Mouse (Mus musculus) left cerebral cortex, postnatal 14 days (tissue): ENCODE results near the gene Mr1. TPM values are rescaled to one million over a fixed set of nuclear protein-coding genes. Genes with fewer than 3 reads are reported as not detected.

Experiments
- DNase-seq, 2 experiments: peaks; one replicate each; pipeline ENCODE4 v3.0.0; 2021 to 2022; ENCODE audit warnings: low spot score in 2 of 2, mixed read lengths in 1 of 2
- intact Hi-C: fragments of 180-260 bp; cut with DNase I; formaldehyde crosslinking; loops from one replicate; pipeline ENCODE4 v1.15.1; 2025
- total RNA-seq, 2 experiments: library from RNA; stranded (reverse); gene quantifications; 2 replicates each; pipeline ENCODE4 v1.2.3; 2021

Mr1 gene
- total RNA-seq, 2 experiments from 2014 or later, result 2.0 to 2.3 TPM

DNA sequence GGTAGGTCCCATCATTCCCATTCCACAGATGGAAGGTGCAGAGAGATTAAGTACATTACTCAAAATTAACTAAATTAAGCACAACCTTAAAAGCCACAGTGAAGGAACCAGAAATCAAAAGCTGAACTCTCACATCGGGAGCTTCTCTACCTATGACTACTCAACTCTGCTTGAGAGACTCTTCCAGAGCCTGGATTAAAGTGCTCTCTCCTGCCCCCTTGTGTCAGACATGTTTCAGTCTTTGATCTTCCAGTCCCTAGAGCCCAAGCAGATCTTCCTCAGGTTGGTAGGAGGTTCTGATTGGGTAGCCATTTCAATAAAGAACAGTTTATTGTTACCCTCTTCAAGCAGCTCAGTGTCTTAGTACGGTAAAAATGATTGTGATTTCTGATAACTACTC is 6.5 kb downstream of the Mr1 start:
- intact Hi-C loops, result loop anchor here (5.0 kb wide), 1 partner anchor 72 kb away; no protein-coding TSS in a partner anchor
- peak in 1 of 2 experiments; percentile 67 for DNase-seq

DNA sequence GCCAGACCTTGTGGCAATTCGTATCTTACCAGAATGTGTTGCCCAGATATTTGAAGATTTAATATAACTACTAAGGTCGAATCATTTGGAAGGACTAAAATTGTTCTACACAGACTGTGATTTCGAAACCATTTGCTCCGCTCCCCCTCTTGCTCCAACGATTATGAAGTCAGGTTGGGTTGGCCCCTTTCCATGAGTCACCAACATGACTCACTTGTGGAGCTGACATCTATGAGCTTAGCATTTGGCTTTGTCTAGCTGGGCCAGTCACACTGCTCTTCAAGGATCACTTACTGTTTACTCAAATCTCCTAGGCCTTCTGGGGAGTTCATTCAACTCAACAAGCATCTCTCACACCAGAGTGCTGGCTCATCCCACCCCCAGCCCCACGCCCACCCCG is 7.8 kb downstream of the Mr1 start:
- intact Hi-C loops, result loop anchor here (5.0 kb wide), 1 partner anchor 91 kb away; no protein-coding TSS in a partner anchor

DNA sequence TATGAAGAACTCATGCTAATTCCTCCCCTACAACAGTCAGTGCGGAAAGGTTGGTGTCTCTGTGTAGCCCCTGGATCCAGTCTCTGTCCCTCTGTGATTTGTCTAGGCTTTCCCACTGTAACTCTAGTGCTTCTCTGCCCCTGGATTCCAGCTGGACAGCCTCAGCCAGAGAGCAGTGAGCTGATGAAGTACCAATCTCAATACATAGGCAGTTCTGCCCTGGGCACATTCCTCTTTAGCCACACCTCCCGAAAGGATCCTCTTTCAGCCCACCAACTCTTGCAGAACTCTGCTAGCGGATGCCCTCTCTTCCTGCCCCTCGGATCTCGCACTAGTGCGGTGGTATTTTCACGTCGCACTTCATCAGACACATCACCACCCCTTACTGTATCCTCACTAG is 11.7 kb downstream of the Mr1 start:
- intact Hi-C loops, result loop anchor here (5.0 kb wide), 1 partner anchor 88 kb away; no protein-coding TSS in a partner anchor
- DNase-seq, result no peak

More for the DNA sequence above, 7.8 kb downstream of the Mr1 start:
- no peak for DNase-seq

DNA sequence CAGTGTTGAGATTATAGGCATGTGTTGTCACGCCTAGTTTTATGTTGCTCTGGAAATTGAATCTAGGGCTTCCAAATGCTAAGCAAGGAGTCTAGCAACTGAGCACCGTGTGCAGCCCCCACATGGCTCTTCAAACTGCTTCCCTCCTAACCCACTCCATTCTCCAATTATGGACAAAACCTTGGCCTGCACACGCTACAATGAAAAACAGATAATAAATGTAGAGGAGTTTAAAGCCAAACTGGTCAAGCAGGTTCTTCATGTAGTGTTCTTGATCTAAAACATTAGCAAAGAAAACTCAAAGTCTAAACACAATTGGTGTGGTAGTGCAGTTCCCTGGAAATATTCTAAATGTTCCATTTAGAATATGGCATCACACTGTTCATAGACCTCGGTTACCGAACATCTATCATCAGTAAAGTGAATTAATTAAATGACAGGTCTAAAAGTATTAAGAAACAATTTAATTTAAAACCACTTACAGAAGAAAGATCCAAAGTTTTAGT is 19.1 kb downstream of the Mr1 start:
- intact Hi-C loops, result no loop called here
- DNase-seq, result no peak

DNA sequence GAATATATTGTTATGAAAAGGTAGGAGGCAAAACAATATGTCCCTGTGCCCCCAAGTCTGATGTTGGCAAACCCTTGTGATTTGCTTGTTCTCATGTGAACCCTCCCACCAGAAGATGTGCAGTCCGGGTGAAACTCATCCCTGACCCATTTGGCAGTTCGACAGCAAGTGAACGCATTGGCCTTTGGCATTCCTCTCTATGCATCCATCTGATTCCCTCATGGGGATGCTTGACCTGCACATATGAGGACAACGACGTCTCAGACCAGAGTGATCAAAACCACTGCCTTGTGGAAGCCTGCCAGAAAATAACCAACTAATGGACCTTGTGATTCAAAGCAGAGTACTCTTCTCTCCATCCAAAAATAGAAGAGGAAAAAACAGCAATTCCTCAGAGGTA is 19.9 kb downstream of the Mr1 start:
- intact Hi-C loops, result no loop called here
- DNase-seq, result no peak

DNA sequence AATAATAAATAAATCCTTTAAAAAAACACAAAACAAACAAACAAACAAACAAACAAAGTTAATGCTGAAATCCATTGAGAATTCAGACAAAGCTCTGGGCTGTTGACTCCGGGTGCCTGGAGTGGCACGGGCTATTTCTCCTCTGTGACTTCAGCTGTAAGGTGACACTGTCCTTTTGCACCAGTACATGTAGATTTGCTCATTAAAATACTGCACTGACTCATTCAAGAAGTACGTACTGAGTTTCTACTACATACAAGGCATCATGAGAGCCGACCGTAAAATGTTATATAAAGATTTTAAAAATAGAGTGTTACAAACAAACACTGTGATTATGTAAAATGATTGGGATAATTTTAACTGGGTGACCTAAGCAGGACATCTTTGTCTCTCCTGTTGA is 22.2 kb downstream of the Mr1 start:
- intact Hi-C loops, result no loop called here
- DNase-seq, result no peak

DNA sequence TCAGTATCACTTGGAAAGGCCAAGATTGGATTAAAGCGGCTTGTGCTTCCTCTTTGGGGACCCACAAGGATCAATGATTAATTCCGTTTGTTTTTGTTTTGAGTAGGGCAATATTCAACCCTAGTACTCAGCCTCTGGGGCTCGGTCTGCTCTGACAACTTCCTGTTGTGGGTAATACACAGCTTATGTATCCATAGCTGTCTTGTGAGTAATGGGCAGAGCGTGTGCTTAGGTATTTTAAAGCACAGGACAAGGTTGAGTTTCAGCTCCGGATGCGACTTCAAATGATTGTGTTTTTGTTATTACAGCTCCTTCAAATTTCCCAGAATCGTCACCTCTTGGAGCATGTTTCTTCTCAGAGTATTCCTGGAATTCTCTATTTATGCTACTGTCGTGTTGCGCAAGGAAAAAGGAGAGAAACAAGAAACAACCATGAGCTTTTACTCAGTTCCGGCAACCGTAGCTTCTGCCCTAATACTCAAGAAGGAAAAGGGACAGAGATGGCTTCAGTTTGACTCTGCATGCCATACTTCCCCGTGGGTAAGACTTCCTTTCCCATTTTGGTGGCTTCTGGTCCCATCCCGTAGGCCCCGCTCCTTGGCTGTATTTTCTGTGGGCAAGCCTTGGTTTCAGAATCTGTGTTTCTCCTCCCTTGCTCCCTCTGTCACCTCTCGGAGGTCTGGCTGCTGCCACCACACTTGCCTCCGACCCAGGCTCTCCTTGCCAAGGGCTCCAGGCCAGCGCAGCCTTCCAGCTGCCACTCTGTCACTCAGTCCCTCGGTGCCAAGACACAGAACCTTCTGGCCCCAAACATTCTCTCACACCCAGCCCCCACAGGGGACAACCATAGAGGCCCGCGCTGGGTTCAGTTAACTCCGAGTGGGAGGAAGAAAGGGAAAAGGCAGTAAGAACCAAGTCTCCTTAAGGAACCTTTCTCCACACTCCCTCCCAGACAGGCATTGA is 24.4 kb downstream of the Mr1 start:
- DNase-seq, result peak in 1 of 2 experiments; percentile 41
- intact Hi-C loops, result no loop called here

DNA sequence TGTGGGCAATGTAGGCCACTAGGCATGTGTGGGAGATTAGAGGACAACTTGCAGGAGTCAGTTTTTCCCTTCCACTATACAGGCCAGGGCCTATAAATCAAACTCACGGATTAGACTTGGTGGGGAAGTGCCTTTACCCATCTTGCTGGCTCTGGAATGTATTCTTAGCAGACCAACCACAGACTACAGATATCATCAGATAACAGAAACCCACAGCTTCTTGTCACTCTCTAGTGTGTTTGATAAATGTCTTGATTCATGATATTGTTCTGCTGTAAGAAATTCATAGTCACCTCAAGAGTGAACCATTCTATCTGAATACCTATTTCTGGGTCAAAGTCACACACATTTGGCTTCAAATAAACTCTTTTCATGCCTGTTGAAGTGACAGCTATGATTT is 26.9 kb downstream of the Mr1 start:
- DNase-seq, result no peak
- intact Hi-C loops, result no loop called here

DNA sequence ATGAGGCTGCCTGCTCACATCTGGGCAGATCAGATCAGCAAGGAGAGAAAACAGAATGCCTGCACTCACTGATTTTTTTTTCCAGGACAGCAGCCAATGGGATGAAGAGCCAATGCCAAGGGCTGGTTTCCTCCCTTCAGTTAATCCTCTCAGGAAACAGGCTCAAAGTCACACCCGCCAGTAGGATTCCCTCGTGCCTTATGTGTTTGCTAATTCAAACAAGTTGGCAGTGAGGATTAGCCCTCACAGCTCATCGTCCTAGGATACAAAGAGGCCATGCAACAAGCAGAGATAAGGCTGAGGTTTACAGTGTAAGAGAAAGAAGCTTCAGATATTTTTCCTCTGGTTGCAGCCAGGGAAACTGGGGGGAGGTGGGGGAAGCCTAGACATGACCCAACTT is 32.7 kb downstream of the Mr1 start:
- intact Hi-C loops, result no loop called here
- DNase-seq, result no peak

DNA sequence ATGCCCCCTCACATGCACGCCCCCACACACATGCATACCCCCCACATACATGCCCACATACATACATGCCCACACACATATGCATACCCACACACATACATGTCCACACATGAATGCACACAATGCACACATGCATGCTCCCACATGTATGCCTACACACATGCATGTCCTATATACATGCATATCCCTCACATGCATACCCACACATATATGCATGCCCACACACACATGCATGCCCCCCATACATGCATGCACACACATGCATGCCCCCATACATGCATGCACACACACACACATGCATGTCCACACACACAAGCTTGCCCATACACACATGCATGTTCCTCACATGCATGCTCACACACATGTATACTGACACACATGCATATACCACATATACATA is 33.7 kb downstream of the Mr1 start:
- DNase-seq, result no peak
- intact Hi-C loops, result no loop called here

DNA sequence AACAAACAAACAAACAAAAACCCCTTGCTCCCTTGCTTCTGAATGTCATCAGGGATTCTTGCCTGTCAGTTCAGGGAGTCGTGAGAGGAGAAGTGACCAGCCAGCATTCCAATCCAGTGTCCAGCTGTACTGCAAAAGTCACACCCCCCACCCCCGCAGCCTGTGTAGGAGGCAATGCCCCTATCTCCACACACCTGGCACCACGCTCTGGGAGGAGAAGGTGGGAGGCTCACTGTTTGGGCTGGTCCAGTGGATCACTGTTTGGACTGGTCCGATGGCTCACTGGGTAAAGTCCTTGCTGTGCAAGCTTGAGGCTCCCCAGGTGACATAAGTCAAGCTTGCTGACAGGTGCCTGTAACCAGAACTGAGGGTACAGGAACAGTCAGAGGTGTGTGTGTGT is 34.5 kb downstream of the Mr1 start:
- no peak for DNase-seq
- intact Hi-C loops, result no loop called here

DNA sequence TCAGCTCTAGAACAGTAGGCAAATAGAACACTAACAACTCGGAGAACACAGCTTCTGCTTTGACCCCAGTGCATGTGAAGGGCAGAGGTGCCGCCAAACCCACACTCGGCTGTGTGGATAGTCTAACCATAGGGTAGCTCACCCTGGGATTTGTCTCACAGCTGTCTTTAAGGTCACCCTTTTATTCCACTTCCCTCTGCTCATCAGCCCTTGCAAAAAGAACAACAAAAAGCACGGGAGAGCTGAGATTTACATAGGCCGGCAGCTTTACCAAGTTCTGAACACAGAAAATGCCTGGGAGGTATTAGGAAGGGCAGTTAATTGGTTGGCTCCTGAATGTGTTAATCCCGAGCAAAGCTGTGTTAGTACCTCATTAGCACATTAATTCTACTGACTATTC is 35.1 kb downstream of the Mr1 start:
- DNase-seq, result no peak
- intact Hi-C loops, result no loop called here

DNA sequence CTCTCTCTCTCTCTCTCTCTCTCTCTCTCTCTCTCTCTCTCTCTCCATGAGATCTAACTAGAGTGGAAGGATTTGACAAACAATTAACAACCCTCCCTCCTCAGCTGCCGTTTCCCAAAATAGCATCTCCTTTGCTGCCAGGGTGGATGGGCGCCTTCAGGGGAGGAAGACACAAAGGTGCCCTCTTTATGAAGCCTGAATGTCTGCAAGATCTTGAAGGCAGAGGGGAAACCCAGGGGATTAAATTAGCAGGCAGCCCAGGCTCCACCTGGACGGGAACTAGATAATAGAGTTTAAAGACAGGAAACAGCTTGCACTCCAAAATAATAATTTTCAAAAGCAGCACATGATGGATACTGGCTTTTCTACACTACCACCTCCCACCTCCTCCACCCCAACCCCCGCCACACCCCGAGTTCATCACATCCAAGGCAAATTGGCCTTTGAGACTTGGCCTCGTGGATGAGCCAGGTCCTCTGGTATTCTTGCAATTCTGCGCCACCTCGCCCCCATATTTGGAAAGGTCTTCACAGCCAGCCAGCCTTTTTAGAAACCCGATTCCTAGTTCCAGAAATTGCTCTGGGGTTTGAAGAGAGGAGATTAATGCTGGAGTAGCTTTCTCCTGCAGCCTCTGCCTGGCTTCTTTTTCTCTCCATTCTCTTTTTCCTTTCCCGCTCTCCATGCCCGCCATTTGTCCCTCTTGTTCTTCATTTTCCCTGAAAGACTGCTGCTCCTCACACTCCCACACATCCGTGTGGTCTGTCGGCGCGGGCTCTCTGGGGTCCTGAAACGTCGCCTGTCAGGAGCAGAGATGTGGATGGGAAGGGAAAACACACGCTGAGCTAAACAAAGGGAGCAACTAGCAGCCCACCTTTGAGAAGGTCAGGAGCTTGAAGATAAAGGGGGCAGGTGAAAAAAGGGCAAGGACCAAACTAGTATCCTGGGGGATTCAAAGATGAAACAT is 36.9 kb downstream of the Mr1 start:
- intact Hi-C loops, result no loop called here
- no peak for DNase-seq

DNA sequence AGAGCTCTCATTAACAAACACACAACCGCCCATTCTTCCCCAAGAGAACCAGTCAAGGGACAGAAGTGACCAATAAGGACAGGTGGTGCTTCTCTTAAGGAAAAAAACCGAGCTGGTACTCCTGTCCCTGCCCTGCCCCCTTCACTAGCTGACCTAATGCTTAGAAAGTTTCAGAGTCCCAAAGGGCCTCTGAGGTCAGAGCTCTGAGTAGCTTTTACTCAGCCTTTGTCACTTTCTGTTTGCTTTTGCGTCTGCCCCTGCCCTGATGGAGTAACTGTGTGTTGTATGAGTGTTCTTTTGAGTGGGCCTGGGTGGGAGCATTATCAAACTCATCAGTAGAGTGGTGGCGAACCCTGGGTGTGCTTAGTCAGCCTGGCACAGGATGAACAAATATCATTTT is 38.2 kb downstream of the Mr1 start:
- DNase-seq, result no peak
- intact Hi-C loops, result no loop called here

DNA sequence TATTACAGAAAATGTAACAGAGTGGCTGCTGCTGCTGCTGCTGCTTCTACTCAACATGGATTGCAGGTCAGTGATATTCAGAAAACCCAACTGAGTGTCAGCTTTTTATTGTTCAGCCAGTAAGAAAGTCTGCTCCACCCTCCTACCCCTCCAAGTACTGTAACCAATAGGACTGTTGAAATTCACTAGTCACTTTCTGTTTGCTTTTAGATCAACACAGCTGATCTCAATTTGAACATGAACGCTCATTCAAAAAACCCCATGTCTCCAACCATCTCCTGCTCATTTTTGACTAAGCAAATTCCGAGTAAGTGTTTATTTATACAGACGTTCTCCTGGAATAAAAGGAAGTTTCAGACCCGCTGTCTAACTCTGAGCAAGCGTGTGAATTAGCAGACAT is 38.8 kb downstream of the Mr1 start:
- intact Hi-C loops, result no loop called here
- DNase-seq, result no peak

DNA sequence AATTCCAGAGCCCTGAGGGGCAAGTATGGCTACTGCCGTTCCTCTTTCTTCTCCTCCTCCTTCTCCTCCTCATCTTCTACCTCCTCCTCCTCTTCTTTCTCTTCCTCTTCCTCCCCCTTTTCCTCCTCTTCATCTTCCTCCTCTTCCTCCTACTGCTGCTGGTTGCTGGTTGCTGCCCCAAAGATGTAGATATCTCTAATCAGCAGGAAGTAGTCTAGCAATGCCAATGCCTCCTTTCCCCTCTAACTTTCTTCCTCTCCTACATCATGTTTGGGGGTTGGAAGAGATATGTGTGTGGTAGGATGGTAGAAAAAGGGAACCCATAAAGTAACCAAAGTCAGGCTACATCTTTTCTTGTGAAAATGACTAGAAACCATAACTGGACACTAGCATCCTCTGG is 40.3 kb downstream of the Mr1 start:
- intact Hi-C loops, result no loop called here

DNA sequence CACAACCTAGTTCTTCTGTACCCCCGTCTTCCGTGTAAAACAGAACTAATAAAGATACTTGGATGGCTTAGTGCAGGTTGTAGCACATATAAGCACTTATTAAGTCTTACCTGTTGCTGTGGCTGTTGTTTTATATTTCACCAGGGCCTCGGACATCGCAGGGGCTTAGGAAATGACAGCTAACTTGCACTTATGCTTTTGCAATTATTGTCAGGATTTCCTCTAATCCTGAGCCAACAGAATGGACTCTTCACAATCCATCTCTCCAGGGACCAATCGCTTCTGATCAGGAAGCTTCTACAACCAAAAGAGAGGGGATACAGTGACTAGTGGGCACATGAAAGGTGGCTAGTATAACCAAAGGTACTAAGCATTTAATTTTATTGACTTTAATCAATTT is 42.6 kb downstream of the Mr1 start:
- DNase-seq, result no peak
- intact Hi-C loops, result no loop called here

More for the DNA sequence above, 40.3 kb downstream of the Mr1 start:
- no peak for DNase-seq

DNA sequence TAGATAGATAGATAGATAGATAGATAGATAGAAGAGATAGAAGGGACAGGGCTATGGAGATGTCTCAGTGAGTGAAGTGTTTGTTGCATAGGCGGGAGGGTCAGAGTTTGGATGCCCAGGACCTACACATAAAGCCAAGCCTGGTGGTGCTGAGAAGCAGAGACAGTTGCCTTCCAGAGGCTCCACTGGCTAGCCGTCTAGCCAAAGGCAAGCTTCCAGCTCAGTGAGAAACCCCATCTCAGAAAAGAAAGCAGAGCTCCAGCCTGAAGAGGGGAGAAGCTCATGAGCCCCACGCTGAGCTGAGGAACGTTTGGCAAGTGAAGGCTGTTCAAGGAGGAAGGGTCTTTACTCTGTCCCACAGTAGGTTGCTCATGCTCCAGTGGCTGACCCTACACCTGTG is 44.0 kb downstream of the Mr1 start:
- no peak for DNase-seq
- intact Hi-C loops, result no loop called here

DNA sequence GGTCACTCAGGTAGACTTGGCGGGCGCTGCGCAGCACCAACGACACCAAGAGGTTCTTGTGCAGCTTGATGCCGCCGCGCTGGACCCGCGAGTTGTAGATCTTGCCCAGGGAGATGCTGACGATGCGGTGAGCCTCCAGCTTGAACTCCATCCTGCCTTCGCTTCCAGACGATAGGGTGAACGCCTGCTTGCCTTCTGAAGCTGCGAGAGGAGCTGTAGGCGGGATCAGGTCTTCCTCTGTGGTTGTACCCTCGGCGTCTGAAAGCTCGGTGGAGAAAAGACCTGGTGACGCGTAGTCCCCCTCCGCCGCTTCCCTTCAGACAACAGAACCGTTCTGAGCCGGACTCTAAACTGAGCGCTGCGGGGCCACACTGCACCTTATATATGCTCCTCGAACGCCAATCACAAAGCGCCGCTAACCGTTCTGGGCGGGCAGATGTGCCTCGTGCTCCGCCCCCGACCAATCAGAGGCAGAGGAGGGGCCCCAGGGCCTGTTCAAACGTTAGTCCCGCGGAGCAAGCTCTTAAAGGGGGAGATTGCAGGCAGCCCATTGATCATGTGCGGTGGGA is 47.2 kb downstream of the Mr1 start, which contains the start of gene Ier5:
Gene Ier5, minus strand, starts transcription at position 357 of the 569 bp plus-strand sequence.
- intact Hi-C loops, result loop anchor here (1.0 to 5.0 kb wide), 3 partner anchors 50 to 118 kb away; partner anchors contain the start of gene Stx6
- peak; percentile 96 to 98 for DNase-seq
